Mouse (Mus musculus): Measurements from ENCODE around the gene Gm5624. TPM values are rescaled to one million over a fixed set of nuclear protein-coding genes. Genes with fewer than 3 reads are reported as not detected.
"Not testable (repeated sequence)": the region's sequence is repeated elsewhere in the genome, so short reads cannot be mapped to it uniquely, and the experiment has no call there.

Gm5624 gene
- not detected in 2 replicates for polyA plus RNA-seq (2012; rRNA removed)

GRCm38 (mm10) chr14:44627737-44628136 lies at the start of gene Gm5624:
Gene Gm5624 (minus strand): TSS chr14:44627938.
- not testable (repeated sequence) for H3K36me3 ChIP-seq (ENCODE audit: control insufficient read depth, insufficient read depth, low read length); H3K4me1 ChIP-seq (replicated peaks; ENCODE audit: control insufficient read depth, insufficient read depth, low read length); H3K4me3 ChIP-seq (ENCODE audit: control insufficient read depth, insufficient read depth, low read length); H3K27me3 ChIP-seq (ENCODE audit: control insufficient read depth, insufficient read depth, low read length); H3K27ac ChIP-seq (ENCODE audit: control insufficient read depth, insufficient read depth, low read length); DNase-seq
- WGBS, result 75% methylated on average over 4 of the region's 4 CpGs

GRCm38 (mm10) chr14:44591765-44592164 lies 36.0 kb downstream of the Gm5624 start:
- peak; percentile 1 for DNase-seq
- H3K27me3 ChIP-seq (ENCODE audit: control insufficient read depth, insufficient read depth, low read length); H3K27ac ChIP-seq (ENCODE audit: control insufficient read depth, insufficient read depth, low read length); H3K4me1 ChIP-seq (replicated peaks; ENCODE audit: control insufficient read depth, insufficient read depth, low read length); H3K4me3 ChIP-seq (ENCODE audit: control insufficient read depth, insufficient read depth, low read length); H3K36me3 ChIP-seq (ENCODE audit: control insufficient read depth, insufficient read depth, low read length): not testable (repeated sequence)
- 84% methylated on average over 2 of the region's 2 CpGs for WGBS

- not testable (repeated sequence) for DNase-seq; H3K36me3 ChIP-seq (ENCODE audit: control insufficient read depth, insufficient read depth, low read length); H3K27me3 ChIP-seq (ENCODE audit: control insufficient read depth, insufficient read depth, low read length); H3K4me1 ChIP-seq (replicated peaks; ENCODE audit: control insufficient read depth, insufficient read depth, low read length); H3K27ac ChIP-seq (ENCODE audit: control insufficient read depth, insufficient read depth, low read length); H3K4me3 ChIP-seq (ENCODE audit: control insufficient read depth, insufficient read depth, low read length)
- WGBS, result 97% methylated on average over 4 of the region's 4 CpGs
These were observed 44.9 kb downstream of the Gm5624 start, which contains the start of gene Gm8247 for GRCm38 (mm10) chr14:44582853-44583252. Gene Gm8247 (plus strand): TSS chr14:44583153.

- not testable (repeated sequence) for H3K4me3 ChIP-seq (ENCODE audit: control insufficient read depth, insufficient read depth, low read length); H3K27me3 ChIP-seq (ENCODE audit: control insufficient read depth, insufficient read depth, low read length); H3K27ac ChIP-seq (ENCODE audit: control insufficient read depth, insufficient read depth, low read length); DNase-seq; H3K36me3 ChIP-seq (ENCODE audit: control insufficient read depth, insufficient read depth, low read length); H3K4me1 ChIP-seq (replicated peaks; ENCODE audit: control insufficient read depth, insufficient read depth, low read length)
- whole genome bisulfite sequencing, result 88% methylated on average over 5 of the region's 5 CpGs
These were observed 79.8 kb downstream of the Gm5624 start for GRCm38 (mm10) chr14:44547961-44548360.

GRCm38 (mm10) chr14:44517976-44518375 lies 109.8 kb downstream of the Gm5624 start, which contains the start of gene Gm17093:
Gene Gm17093 (plus strand): TSS chr14:44518276.
- not testable (repeated sequence) for DNase-seq; H3K27ac ChIP-seq (ENCODE audit: control insufficient read depth, insufficient read depth, low read length); H3K36me3 ChIP-seq (ENCODE audit: control insufficient read depth, insufficient read depth, low read length); H3K4me1 ChIP-seq (replicated peaks; ENCODE audit: control insufficient read depth, insufficient read depth, low read length); H3K4me3 ChIP-seq (ENCODE audit: control insufficient read depth, insufficient read depth, low read length); H3K27me3 ChIP-seq (ENCODE audit: control insufficient read depth, insufficient read depth, low read length)
- 89% methylated on average over 5 of the region's 5 CpGs for WGBS

Other genes with a start within 250 kb of the Gm5624 start
- not detected in 2 replicates for gene Gm3371, start 217.2 kb downstream of the Gm5624 start, polyA plus RNA-seq (2012; rRNA removed)
- gene Gm8232, start 194.3 kb downstream of the Gm5624 start, polyA plus RNA-seq (2012; rRNA removed), result not detected in 2 replicates
- gene BC061237, start 135.5 kb downstream of the Gm5624 start, polyA plus RNA-seq (2012; rRNA removed), result not detected in 2 replicates
- gene Gm17093, start 109.7 kb downstream of the Gm5624 start, polyA plus RNA-seq (2012; rRNA removed), result not detected in 2 replicates
- not detected in 2 replicates for gene Gm8247, start 44.8 kb downstream of the Gm5624 start, polyA plus RNA-seq (2012; rRNA removed)
- gene Gm8257, start 78.5 kb upstream of the Gm5624 start, polyA plus RNA-seq (2012; rRNA removed), result not detected in 2 replicates
- not detected in 2 replicates for gene Gm8267, start 122.4 kb upstream of the Gm5624 start, polyA plus RNA-seq (2012; rRNA removed)
- 0.66 and 0.68 TPM in 2 replicates for gene Ptgdr, start 231.4 kb upstream of the Gm5624 start, polyA plus RNA-seq (2012; rRNA removed)